Mouse (Mus musculus) layer of hippocampus, adult 6 months (tissue): Measurements from ENCODE around the gene Olfr1328. TPM values are rescaled to one million over a fixed set of nuclear protein-coding genes. Genes with fewer than 3 reads are reported as not detected.

ENCODE experiments used
- long read RNA-seq, 2 experiments: library from polyadenylated mRNA; unstranded; transcript quantifications; one replicate each; pipeline ENCODE4 v2.0.0; 2019 to 2020
- polyA plus RNA-seq: library from polyadenylated mRNA; unstranded; fragments of <200 nt; fragmentation: Nextera tagmentation; gene quantifications from 2 replicates; pipeline ENCODE4 v1.2.3, GENCODE M21; 2021

Olfr1328 gene
- polyA plus RNA-seq, result not detected in 2 replicates
- long read RNA-seq, experiment 1, result 0 reads
- long read RNA-seq, experiment 2, result 0 reads

GRCm38 (mm10) chr4:118938512-118938911 is at the start of gene Olfr1328:
Gene Olfr1328, minus strand, starts transcription at chr4:118938612.

GRCm38 (mm10) chr4:118961141-118961628 is 22.8 kb upstream of the Olfr1328 start, which contains the start of gene Lao1:
Gene Lao1, plus strand, starts transcription at chr4:118961578.

GRCm38 (mm10) chr4:118917365-118917764 is 21.0 kb downstream of the Olfr1328 start, which contains the start of gene Olfr1329:
Gene Olfr1329, minus strand, starts transcription at chr4:118917465.

GRCm38 (mm10) chr4:118888297-118888696 is 50.1 kb downstream of the Olfr1328 start, which contains the start of gene Olfr1330:
Gene Olfr1330, plus strand, starts transcription at chr4:118888597.

Other genes starting within 250 kb of the Olfr1328 start
- gene Olfr1342, start 245.9 kb downstream of the Olfr1328 start, polyA plus RNA-seq, result not detected in 2 replicates
- gene Olfr1341, start 235.1 kb downstream of the Olfr1328 start, polyA plus RNA-seq, result not detected in 2 replicates
- not detected in 2 replicates for gene Olfr1340, start 218.5 kb downstream of the Olfr1328 start, polyA plus RNA-seq
- gene Olfr1339, start 206.4 kb downstream of the Olfr1328 start, polyA plus RNA-seq, result not detected in 2 replicates
- gene Olfr1338, start 179.9 kb downstream of the Olfr1328 start, polyA plus RNA-seq, result not detected in 2 replicates
- gene Olfr1337, start 156.0 kb downstream of the Olfr1328 start, polyA plus RNA-seq, result not detected in 2 replicates
- not detected in 2 replicates for gene Olfr1335, start 128.7 kb downstream of the Olfr1328 start, polyA plus RNA-seq
- gene Olfr1333, start 102.3 kb downstream of the Olfr1328 start, polyA plus RNA-seq, result not detected in 2 replicates
- not detected in 2 replicates for gene Olfr1331, start 74.0 kb downstream of the Olfr1328 start, polyA plus RNA-seq
- not detected in 2 replicates for gene Olfr1330, start 50.0 kb downstream of the Olfr1328 start, polyA plus RNA-seq
- not detected in 2 replicates for gene Olfr1329, start 21.1 kb downstream of the Olfr1328 start, polyA plus RNA-seq
- 0.05 TPM in 1 of 2 replicates, not detected in the other for gene Lao1, start 23.0 kb upstream of the Olfr1328 start, polyA plus RNA-seq
- 18.5 and 19.3 TPM in 2 replicates for gene Slc2a1, start 170.1 kb upstream of the Olfr1328 start, polyA plus RNA-seq
- gene Zfp691, start 235.6 kb upstream of the Olfr1328 start, polyA plus RNA-seq, result 11.2 and 12.6 TPM in 2 replicates